Mouse (Mus musculus): ENCODE results near the gene Mfsd11. TPM values are rescaled to one million over a fixed set of nuclear protein-coding genes. Genes with fewer than 3 reads are reported as not detected.

The Mfsd11 gene
- 9.4 and 11.8 TPM in 2 replicates for polyA plus RNA-seq (2015; fragmentation: Nextera tagmentation; extraction: Ambion mirVana)

DNA sequence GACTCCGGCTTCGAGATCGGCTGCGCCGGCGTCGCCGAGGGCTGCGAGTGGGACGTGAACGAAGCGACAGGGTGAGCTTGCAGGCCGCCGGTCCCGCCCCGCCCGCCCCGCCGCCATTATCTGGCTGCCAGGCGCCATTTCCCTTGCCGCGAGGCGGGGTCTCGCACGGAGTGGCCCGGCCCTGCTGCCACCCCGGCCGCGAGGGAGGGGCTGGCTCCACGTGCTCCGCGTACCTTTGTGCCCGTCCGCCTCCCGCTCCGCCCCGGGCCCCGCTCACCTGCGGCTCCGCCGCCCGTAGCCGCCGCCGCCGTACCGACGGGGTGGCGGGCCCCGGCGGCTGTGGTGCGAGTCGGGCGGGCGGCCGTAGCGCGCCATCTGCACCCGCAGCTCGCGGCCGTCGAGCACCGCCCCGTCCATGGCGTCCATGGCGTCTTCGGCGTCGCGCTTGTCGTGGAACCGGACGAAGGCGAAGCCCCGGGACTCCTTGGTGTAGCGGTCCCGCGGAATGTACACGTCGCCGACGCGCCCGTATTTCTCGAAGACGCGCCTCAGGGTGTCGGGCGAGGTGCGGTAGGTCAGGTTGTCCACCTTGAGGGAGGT lies at the start of gene Mfsd11:
TSS of gene Mfsd11 (plus strand) at position 150 of the 600 bp plus-strand sequence.
- peak within 1 kb of the TSS; percentile 85 for H3K4me2 ChIP-seq

DNA sequence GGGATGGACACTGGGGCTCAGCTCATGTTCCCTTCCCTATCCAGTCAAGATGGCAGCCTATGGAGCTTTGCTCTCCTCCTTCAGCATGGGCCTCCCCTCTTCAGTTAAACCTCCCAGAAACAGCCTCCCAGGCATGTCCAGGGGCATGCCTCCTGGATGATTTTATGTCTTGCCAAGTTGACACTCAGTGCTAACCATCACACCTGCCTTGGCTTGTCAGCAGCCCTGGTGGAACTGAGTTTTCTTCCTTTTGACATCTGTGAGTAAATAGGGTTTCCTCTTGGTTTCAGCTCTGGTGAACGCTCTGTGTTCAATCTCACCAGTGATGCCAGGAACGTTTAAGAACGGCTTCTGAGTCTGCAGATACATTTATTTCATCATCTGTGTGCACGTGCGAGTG lies 49.5 kb upstream of the Mfsd11 start:
- no peak for ATAC-seq (ENCODE audit: insufficient read depth)
- Histone ChIP-seq H3K27me3 (no peaks in the 10 kb centered on the region), H3K4me3 (replicated peaks) (no peak overlapping the region), H3K27ac (replicated peaks) (no peak overlapping the region), H3K4me1 (replicated peaks) (no peaks in the 10 kb centered on the region), H3K9me3 (replicated peaks) (no peaks in the 10 kb centered on the region), H3K9ac (no peak overlapping the region), H3K36me3 (replicated peaks) (no peaks in the 10 kb centered on the region), H3K4me2 (no peak overlapping the region)
- WGBS (ENCODE audit: insufficient replicate concordance), result 57% methylated on average over 5 of the region's 5 CpGs

More for the DNA sequence above, at the start of gene Mfsd11:
- peaks cover 45% of the 10 kb centered on the region for H3K36me3 ChIP-seq (replicated peaks)
- H3K27ac ChIP-seq (replicated peaks), result peak within 1 kb of the TSS; percentile 99
- peak within 1 kb of the TSS; percentile 99 for H3K4me3 ChIP-seq (replicated peaks)
- peak; percentile 60 for ATAC-seq (ENCODE audit: insufficient read depth)
- peak within 1 kb of the TSS; percentile 98 for H3K9ac ChIP-seq
- WGBS (ENCODE audit: insufficient replicate concordance), result under 1% methylated on average over 91 of the region's 91 CpGs
- no peaks in the 10 kb centered on the region for H3K9me3 ChIP-seq (replicated peaks)
- H3K27me3 ChIP-seq, result no peaks in the 10 kb centered on the region
- peaks cover 36% of the 10 kb centered on the region for H3K4me1 ChIP-seq (replicated peaks)

DNA sequence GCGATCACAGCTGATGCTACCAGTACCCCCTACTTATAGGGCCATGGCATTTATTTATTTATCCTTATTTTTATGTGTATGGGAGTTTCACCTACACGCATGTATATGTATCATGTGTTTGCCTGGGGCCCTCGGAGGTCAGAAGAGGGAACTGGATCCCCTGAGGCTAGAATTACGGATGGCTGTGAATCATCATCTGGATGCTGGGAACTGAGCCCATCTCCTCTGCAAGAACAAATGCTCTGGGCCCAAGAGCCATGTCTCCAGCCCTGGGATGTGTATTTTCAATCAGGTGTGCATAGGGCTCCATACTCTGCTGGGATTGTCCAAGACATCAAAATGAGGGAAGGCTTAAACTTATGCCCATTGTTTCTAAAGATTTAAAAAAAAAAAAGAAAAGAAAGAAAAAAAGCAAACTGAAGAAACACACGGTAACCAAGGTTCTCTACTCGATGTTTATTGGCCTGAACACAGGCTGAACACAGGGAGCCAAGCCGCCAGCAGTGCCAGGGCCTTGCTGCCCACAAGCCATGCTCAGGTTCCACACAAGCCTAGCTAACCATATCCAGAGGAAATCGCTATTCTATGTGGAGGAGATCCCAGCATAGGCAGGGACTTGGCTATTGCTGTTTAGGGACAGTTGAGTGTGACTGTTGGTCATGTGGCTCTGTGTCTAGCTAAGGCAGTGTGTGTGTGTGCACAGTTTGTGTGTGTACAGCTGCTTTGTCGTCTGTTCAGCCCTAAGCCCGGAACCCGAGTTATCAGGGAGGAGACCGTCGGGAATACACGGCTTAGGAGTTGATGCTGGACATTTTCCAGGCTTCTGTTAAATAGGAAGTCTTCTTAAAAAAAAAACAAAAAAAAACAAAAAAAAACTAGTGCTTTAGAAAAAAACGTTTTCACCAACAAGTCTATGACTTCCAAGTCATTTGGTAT lies 45.8 kb upstream of the Mfsd11 start:
- 67% methylated on average over 15 of the region's 15 CpGs for WGBS (ENCODE audit: insufficient replicate concordance)
- Histone ChIP-seq H3K9me3 (replicated peaks) (no peaks in the 10 kb centered on the region), H3K9ac (no peak overlapping the region), H3K4me1 (replicated peaks) (peaks cover 7% of the 10 kb centered on the region), H3K27ac (replicated peaks) (no peak overlapping the region), H3K27me3 (peaks cover 10% of the 10 kb centered on the region), H3K4me3 (replicated peaks) (no peak overlapping the region), H3K36me3 (replicated peaks) (no peaks in the 10 kb centered on the region), H3K4me2 (no peak overlapping the region)
- ATAC-seq (ENCODE audit: insufficient read depth), result no peak

DNA sequence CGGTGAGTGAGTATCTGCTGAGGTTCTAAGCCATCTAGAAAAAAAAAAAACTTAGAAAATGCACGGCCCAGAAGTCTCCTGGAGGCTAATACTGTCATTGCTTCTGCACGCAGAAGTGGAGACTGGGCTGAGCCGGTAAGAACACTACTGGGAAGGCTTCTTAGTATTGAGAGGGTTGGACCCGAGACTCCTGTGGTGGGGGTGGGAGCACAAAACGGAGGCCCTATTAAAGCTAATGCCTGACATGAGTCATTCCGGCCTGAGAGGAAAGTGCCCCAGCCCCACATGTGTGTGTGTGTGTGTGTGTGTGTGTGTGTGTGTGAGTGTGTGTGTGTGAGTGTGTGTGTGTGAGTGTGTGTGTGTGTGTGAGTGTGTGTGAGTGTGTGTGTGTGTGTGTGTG lies 45.1 kb upstream of the Mfsd11 start:
- WGBS (ENCODE audit: insufficient replicate concordance), result 54% methylated on average over 7 of the region's 7 CpGs
- Histone ChIP-seq H3K36me3 (replicated peaks) (no peaks in the 10 kb centered on the region), H3K9ac (no peak overlapping the region), H3K4me3 (replicated peaks) (no peak overlapping the region), H3K9me3 (replicated peaks) (no peaks in the 10 kb centered on the region), H3K27ac (replicated peaks) (no peak overlapping the region), H3K4me1 (replicated peaks) (peaks cover 11% of the 10 kb centered on the region), H3K27me3 (peaks cover 13% of the 10 kb centered on the region), H3K4me2 (no peak overlapping the region)
- no peak for ATAC-seq (ENCODE audit: insufficient read depth)

DNA sequence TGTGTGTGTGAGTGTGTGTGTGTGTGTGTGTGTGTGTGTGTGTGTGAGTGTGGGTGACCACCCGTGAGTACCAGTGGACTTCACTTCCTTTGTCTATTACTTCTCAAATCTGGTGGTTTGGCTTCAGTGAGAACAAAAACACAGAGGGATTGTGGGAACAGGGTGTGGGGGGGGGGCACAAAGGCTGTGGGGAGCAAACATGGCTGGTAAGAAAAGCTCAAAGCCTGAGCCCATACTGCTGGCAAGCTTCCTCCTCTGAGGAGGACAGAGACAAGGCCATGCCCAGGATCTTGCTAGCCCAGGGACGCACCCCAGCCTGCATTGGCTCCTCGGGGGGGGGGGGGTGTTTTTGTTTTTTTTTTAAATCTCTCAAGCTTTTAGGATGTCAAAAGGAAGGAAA lies 44.7 kb upstream of the Mfsd11 start:
- Histone ChIP-seq H3K27ac (replicated peaks) (no peak overlapping the region), H3K36me3 (replicated peaks) (no peaks in the 10 kb centered on the region)

DNA sequence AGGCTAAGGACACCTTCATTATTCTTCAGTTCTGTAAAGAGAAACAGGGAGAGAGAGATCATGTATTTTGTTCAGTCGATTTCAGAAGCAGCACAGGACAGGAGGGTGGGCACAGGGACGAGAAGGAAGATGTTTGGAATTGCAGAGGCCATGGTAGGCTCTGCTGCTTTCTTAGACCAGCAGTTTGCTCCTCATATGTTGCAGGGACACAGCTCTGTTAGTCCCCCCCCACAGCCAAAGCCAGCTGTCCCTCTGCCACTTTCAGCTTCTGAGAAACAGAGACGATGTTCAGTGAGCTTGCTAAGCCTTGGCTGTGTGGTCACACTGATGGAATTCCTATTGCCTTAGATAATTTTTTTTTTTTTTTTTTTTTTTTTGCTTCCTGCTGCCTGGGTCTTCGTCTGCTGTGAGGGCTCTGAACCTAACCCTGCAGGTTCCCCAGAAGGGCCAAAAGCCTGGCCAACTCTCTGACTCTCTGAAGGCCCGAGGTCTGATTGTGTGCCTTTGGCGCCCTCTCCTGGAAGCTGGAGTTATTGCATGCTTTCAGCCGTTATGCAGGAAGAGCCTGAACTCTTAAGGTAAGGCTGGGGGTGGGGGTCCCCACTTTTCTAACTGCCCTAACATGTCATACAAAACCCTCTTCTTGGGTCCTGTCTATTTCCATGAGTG lies 44.2 kb upstream of the Mfsd11 start:
- no peaks in the 10 kb centered on the region for H3K36me3 ChIP-seq (replicated peaks)
- no peak overlapping the region for H3K4me3 ChIP-seq (replicated peaks)
- H3K9me3 ChIP-seq (replicated peaks), result no peaks in the 10 kb centered on the region
- H3K27ac ChIP-seq (replicated peaks), result no peak overlapping the region
- H3K4me2 ChIP-seq, result no peak overlapping the region
- no peak for ATAC-seq (ENCODE audit: insufficient read depth)
- peaks cover 13% of the 10 kb centered on the region for H3K27me3 ChIP-seq
- H3K9ac ChIP-seq, result no peak overlapping the region
- 30% methylated on average over 7 of the region's 7 CpGs for WGBS (ENCODE audit: insufficient replicate concordance)
- H3K4me1 ChIP-seq (replicated peaks), result peaks cover 11% of the 10 kb centered on the region

More for the DNA sequence above, 44.7 kb upstream of the Mfsd11 start:
- peaks cover 11% of the 10 kb centered on the region for H3K4me1 ChIP-seq (replicated peaks)
- WGBS (ENCODE audit: insufficient replicate concordance), result 49% methylated on average over 3 of the region's 3 CpGs
- H3K27me3 ChIP-seq, result peaks cover 13% of the 10 kb centered on the region
- H3K4me3 ChIP-seq (replicated peaks), result no peak overlapping the region
- no peak overlapping the region for H3K9ac ChIP-seq
- ATAC-seq (ENCODE audit: insufficient read depth), result no peak
- H3K9me3 ChIP-seq (replicated peaks), result no peaks in the 10 kb centered on the region
- H3K4me2 ChIP-seq, result no peak overlapping the region

DNA sequence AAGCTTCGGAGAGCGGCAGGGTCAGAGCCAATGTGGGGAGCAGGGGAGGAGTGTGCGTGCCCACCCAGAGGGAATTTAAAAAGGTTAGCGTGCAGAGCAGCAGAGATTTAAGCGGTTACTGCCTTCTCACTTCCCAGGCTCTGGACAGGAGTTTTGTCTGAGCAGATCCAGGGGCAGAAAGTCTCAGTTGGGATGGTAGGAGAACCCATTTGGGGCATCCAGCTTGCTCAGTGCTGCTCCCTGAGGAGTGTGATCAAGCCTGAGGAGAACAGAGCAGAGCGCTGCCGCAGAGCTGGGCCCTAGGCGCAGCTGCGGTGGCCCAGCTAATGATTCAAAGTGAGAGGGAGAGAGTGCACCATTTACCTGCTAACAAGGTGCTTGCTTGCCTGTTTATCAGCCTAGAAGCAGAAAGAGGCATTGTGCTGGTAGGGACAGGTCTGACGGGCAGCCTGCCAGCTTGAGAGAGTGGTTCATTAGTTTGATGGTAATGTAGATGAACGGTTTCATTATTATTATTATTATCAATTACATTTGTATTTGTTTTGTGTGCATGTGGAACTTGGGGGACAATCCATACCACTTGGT lies 43.3 kb upstream of the Mfsd11 start:
- Histone ChIP-seq H3K9me3 (replicated peaks) (no peaks in the 10 kb centered on the region), H3K27me3 (peaks cover 13% of the 10 kb centered on the region), H3K4me2 (no peak overlapping the region), H3K4me3 (replicated peaks) (no peak overlapping the region), H3K9ac (no peak overlapping the region), H3K27ac (replicated peaks) (no peak overlapping the region), H3K36me3 (replicated peaks) (no peaks in the 10 kb centered on the region), H3K4me1 (replicated peaks) (peaks cover 11% of the 10 kb centered on the region)
- no peak for ATAC-seq (ENCODE audit: insufficient read depth)
- 69% methylated on average over 11 of the region's 11 CpGs for WGBS (ENCODE audit: insufficient replicate concordance)

DNA sequence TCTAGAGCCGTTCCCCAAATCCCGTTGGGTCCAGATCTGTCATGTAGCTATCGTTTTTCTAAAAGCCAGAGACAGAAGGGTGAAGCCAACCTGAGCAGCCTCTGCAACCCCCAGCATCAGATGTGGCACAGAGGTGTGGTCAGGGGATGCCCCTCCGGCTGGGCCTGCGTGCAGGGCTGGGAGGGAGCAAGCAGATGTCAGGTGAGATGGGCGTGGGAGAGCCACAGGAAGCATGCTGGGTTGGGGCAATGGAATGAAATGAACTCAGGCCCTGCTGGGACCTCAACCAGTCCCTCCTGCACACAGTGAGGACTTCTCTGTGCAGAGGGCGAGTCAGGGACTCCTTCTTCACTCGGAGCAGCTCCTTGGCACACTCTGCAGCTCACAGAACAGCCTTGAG lies 42.7 kb upstream of the Mfsd11 start:
- no peak for ATAC-seq (ENCODE audit: insufficient read depth)
- H3K9ac ChIP-seq, result no peak overlapping the region
- WGBS (ENCODE audit: insufficient replicate concordance), result 57% methylated on average over 8 of the region's 8 CpGs
- H3K27me3 ChIP-seq, result peaks cover 13% of the 10 kb centered on the region
- no peak overlapping the region for H3K4me3 ChIP-seq (replicated peaks)
- H3K4me2 ChIP-seq, result no peak overlapping the region
- H3K4me1 ChIP-seq (replicated peaks), result peaks cover 13% of the 10 kb centered on the region
- H3K9me3 ChIP-seq (replicated peaks), result no peaks in the 10 kb centered on the region
- no peak overlapping the region for H3K27ac ChIP-seq (replicated peaks)
- H3K36me3 ChIP-seq (replicated peaks), result no peaks in the 10 kb centered on the region

DNA sequence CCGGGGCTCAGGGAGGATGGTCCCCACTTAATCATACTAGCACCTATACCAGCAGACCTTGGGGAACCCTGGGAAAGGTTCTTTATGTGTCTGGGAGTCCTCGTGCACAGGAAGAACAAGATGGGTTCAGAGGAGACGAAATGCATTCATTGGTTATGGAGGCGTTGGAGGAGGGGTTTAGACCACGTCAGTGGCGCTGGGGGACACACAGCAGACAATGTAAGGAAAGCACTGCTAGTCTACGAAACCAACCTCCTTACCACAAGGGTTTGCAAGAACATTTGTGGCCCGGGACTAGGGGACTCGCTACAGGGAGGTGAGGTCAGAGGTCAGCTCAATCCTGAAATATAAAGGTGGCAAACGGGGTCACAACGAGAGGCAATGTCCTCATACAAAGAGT lies 41.7 kb upstream of the Mfsd11 start:
- Histone ChIP-seq H3K9me3 (replicated peaks) (no peaks in the 10 kb centered on the region), H3K27ac (replicated peaks) (no peak overlapping the region), H3K4me3 (replicated peaks) (no peak overlapping the region), H3K27me3 (peaks cover 13% of the 10 kb centered on the region), H3K4me2 (no peak overlapping the region), H3K4me1 (replicated peaks) (peaks cover 15% of the 10 kb centered on the region), H3K9ac (no peak overlapping the region), H3K36me3 (replicated peaks) (no peaks in the 10 kb centered on the region)
- ATAC-seq (ENCODE audit: insufficient read depth), result no peak
- 62% methylated on average over 11 of the region's 11 CpGs for WGBS (ENCODE audit: insufficient replicate concordance)

DNA sequence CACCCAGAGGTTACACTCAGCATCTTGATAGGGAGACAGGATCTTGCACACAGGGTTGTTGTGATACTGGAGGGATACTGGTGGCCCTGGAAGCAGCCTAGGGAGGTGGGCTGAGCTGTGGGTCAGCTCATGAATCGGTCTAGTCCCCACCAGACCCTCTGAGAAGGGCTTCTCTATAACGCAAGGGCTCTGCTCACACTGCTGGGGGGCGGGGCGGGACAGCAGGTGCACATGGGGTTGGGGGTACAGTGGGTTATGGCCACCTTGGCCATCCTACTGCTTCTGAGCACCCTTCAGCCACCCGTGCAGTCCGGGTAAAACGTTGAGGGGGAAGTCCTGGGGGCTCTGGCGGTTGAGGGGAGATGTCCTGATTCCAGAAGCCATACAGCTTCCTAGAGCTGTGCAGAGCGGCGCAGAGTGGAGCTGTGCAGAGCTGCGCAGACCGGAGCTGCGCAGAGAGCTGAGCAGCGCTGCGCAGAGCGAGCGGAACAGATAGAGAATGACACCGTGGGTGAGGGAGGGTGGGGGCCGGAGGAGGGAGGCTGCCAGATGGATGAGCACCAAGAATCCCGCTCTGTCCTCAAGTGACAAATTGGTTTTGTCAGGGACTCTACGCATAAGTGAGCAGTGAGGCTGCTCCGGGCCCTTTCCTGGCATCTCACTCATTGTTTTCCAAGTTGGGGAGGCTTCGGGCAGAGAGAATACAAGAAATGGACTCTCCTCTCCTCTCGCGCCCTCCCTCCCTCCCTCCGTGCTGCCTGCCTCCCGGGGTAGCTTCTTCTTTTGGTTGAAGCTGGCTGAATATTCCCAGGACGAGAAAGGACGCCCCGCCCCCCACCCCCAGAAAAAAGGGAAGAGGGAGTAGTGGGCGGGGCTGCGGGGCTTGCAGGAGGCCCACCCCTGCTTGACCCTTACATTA lies 41.0 kb upstream of the Mfsd11 start:
- H3K9ac ChIP-seq, result no peak overlapping the region
- ATAC-seq (ENCODE audit: insufficient read depth), result peak; percentile 46; the same call in 1 of the 2 replicates
- peaks cover 13% of the 10 kb centered on the region for H3K27me3 ChIP-seq
- no peaks in the 10 kb centered on the region for H3K36me3 ChIP-seq (replicated peaks)
- H3K27ac ChIP-seq (replicated peaks), result no peak overlapping the region
- WGBS (ENCODE audit: insufficient replicate concordance), result 5% methylated on average over 31 of the region's 32 CpGs
- H3K4me2 ChIP-seq, result peak overlapping the region; percentile 61
- H3K9me3 ChIP-seq (replicated peaks), result no peaks in the 10 kb centered on the region
- H3K4me3 ChIP-seq (replicated peaks), result peak overlapping the region; percentile 18; the same call in 1 of the 2 replicates
- H3K4me1 ChIP-seq (replicated peaks), result peaks cover 15% of the 10 kb centered on the region
